Mouse (Mus musculus) thymus, adult 18-20 months (tissue): Measurements from ENCODE around the gene Cpvl.
A peak's percentile ranks its signal among the peaks of the same experiment; 100 is the strongest.

ENCODE experiments used
- DNase-seq, 2 experiments: peaks; one replicate each; pipeline ENCODE4 v3.0.0; 2022; ENCODE audit warnings: mixed read lengths in 2 of 2

Cpvl gene

GRCm38 (mm10) chr6:53971729-53972128 is 6.7 kb downstream of the Cpvl start:
- no peak for DNase-seq

- DNase-seq: no peak
Measured at GRCm38 (mm10) chr6:53969081-53969480, 9.4 kb downstream of the Cpvl start.

GRCm38 (mm10) chr6:53968550-53968949 is 9.9 kb downstream of the Cpvl start:
- DNase-seq: no peak

- DNase-seq: no peak
Measured at GRCm38 (mm10) chr6:53966595-53966994, 11.9 kb downstream of the Cpvl start.

GRCm38 (mm10) chr6:53965900-53966299 is 12.6 kb downstream of the Cpvl start:
- DNase-seq: no peak

- DNase-seq: no peak
Measured at GRCm38 (mm10) chr6:53963906-53964496, 14.5 kb downstream of the Cpvl start.

GRCm38 (mm10) chr6:53962006-53962405 is 16.5 kb downstream of the Cpvl start:
- DNase-seq: no peak

- DNase-seq: no peak
Measured at GRCm38 (mm10) chr6:53959826-53960225, 18.6 kb downstream of the Cpvl start.

- peak; percentile 11 to 15 for DNase-seq
Measured at GRCm38 (mm10) chr6:53958321-53958720, 20.1 kb downstream of the Cpvl start.

- no peak for DNase-seq
Measured at GRCm38 (mm10) chr6:53956513-53956912, 22.0 kb downstream of the Cpvl start.

- DNase-seq: no peak
Measured at GRCm38 (mm10) chr6:53955846-53956245, 22.6 kb downstream of the Cpvl start.

GRCm38 (mm10) chr6:53955271-53955670 is 23.2 kb downstream of the Cpvl start:
- DNase-seq: no peak

- no peak for DNase-seq
Measured at GRCm38 (mm10) chr6:53954106-53954505, 24.4 kb downstream of the Cpvl start.

GRCm38 (mm10) chr6:53953348-53953747 is 25.1 kb downstream of the Cpvl start:
- DNase-seq: no peak

- no peak for DNase-seq
Measured at GRCm38 (mm10) chr6:53951421-53951820, 27.1 kb downstream of the Cpvl start.

- no peak for DNase-seq
Measured at GRCm38 (mm10) chr6:53950876-53951275, 27.6 kb downstream of the Cpvl start.

- DNase-seq: no peak
Measured at GRCm38 (mm10) chr6:53948388-53949035, 30.0 kb downstream of the Cpvl start.

GRCm38 (mm10) chr6:53944887-53945286 is 33.6 kb downstream of the Cpvl start:
- no peak for DNase-seq

- DNase-seq: no peak
Measured at GRCm38 (mm10) chr6:53944417-53944816, 34.1 kb downstream of the Cpvl start.

GRCm38 (mm10) chr6:53942190-53942831 is 36.2 kb downstream of the Cpvl start:
- DNase-seq: no peak

- no peak for DNase-seq
Measured at GRCm38 (mm10) chr6:53939752-53940151, 38.7 kb downstream of the Cpvl start.

GRCm38 (mm10) chr6:53938942-53939341 is 39.5 kb downstream of the Cpvl start:
- DNase-seq: no peak

GRCm38 (mm10) chr6:53937143-53938134 is 41.0 kb downstream of the Cpvl start:
- no peak for DNase-seq
